Mouse (Mus musculus) 3134 (cell line): Measurements from ENCODE around the gene Lyplal1.

ENCODE experiments used
- DNase-seq: peaks from one replicate; pipeline ENCODE4 v3.0.0-alpha.2; 2011; ENCODE audit warnings: low spot score; ENCODE audit not compliant: insufficient read length; ENCODE audit errors: extremely low read depth

Gene Lyplal1

DNA sequence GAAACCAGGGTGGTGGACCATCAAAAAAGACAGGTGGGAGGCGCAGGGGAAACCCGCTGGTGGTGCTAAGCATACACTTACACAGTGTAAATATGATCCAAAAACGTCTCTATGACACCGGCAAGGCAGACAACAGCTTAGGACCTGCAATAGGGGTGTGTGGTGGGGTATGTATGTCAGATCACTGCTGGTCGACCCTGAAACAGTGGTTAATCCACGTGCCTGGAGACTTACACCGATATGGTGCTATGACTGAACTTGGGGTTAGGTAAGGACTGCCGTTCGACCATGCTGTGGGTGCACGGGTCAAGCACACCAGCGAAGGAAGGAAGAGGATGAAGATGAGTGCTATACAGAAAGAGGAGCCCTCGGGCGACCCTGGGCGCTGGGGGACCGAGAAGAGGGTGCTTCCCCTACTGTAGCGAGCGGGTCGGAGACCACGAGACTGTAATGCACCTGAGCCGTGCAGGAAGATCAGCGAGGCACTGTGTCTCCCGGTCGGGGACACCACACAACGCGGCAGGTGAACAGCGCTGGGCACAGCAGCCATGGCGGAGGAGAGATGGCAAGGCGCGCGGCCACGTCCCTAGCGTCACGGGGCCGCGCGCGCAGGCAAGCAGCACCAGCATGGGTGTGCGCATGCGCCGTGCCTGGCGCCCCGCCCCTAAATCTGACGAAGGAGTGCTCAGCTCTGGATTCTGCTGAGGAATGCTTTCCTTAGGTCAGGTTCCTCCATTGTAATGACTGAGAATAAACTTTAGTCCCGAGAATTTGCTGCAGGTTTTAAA is at the start of gene Lyplal1:
TSS of gene Lyplal1 (minus strand) at position 610 of the 788 bp plus-strand sequence.
- DNase-seq = peak; percentile 87

DNA sequence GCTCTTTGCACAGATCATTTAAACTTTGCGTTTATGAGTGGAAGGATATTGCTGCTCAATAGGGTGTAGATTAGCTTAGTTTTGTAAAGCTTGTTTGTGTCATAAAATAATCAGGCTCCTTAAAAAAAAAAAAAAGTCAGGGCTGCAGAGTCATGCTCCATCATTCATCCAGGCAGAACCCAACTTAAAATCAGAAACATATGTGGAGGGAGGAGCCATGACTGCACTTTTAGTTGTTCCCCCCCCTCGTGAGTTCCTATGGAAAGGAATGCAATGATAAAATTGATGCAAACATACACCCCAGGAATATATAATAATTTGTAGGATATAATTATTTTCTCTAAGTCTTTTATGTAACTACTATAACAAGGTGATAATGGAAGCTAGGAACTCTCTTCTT is 46.5 kb upstream of the Lyplal1 start:
- no peak for DNase-seq

DNA sequence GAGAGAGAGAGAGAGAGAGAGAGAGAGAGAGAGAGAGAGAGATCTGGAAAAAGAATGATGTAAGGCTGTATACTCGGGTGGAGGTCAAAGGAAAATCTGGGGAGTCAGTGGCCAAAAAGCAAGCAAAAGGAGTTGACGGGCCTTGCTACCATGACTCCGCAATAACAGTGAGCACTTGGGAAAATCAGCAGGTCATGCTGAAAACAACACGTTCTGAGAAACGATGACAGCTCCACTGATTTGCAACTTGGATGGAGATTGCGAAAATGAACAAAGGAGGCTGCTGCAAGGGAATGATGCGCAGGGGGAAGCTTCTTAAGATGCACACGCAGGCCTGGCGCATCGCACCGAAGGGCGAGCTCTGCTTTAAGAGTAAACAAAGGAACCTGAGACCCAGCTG is 46.1 kb upstream of the Lyplal1 start:
- no peak for DNase-seq

DNA sequence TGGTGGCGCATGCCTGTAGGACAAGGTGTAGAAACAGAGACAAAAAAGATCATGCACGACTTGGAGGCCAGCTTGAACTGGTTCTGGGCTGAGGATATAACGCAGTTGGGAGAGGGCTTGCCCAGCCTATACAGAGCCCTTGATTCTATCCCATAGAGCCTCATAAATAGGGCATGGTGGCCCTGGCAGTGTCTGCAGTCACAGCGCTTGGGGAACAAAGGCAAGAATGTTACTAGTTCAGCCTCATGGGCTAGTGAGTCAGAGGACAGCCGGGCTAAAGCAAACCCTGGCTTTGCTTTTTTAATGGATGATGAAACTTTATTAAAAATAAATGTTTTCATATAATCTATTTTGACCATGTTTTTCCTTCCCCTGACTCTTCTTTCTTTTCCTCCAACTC is 33.3 kb upstream of the Lyplal1 start:
- no peak for DNase-seq

DNA sequence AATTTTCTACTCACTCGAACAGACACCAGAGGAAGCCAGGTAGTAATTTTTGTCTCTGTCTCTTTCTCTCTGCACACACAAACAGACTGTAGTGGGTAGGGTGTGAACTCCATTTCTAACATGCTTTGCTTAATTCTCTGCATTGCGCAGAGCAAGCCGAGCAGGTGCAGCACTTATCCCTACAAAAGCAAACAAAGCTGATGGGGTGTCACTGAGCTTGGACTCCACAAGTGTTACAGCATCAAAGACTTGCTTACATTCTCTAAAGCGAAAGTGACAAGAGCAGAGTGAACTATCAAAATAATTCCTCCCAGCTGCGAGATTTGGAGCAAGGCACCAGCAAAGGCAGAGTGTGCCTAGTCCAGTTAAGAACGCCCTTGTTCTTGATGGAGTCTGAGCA is 28.3 kb upstream of the Lyplal1 start:
- DNase-seq = no peak

DNA sequence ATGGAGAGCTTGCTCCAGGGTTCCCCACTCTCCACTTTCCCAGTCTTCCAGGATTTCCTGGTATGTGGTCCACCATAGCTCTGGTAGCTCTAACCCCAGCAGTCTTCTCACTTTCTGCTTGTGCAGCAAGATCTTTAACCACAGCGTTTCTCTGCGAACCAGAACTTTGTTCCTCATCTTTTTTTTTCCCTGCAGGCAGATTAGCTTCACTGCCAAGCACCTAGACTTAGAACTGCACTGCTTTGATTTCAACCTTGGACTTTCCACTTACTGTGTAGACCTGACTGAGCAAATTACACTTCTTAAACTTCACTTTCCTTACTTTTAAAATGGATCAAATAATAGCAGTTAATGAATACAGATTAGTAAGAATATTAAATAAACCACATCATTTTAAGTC is 23.1 kb upstream of the Lyplal1 start:
- no peak for DNase-seq

DNA sequence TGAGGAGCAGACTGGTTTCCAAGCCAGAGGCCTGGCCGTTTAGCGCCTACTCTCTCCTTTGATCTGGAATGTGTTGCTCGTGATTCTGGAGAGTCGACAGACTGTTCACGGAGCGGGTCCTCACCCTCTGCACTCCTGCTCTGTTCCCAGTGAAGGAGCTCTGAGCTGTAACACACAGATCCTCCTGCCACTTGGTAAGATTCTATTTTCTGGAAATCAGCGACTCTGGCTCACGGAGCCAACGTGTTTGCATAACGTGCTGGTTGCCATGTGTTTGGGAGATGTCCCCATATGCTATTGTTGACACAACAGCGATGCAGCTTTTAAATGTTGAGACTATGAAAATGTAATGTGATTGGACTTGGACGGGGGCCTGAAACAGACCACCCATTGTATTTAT is 20.8 kb upstream of the Lyplal1 start:
- DNase-seq = no peak

DNA sequence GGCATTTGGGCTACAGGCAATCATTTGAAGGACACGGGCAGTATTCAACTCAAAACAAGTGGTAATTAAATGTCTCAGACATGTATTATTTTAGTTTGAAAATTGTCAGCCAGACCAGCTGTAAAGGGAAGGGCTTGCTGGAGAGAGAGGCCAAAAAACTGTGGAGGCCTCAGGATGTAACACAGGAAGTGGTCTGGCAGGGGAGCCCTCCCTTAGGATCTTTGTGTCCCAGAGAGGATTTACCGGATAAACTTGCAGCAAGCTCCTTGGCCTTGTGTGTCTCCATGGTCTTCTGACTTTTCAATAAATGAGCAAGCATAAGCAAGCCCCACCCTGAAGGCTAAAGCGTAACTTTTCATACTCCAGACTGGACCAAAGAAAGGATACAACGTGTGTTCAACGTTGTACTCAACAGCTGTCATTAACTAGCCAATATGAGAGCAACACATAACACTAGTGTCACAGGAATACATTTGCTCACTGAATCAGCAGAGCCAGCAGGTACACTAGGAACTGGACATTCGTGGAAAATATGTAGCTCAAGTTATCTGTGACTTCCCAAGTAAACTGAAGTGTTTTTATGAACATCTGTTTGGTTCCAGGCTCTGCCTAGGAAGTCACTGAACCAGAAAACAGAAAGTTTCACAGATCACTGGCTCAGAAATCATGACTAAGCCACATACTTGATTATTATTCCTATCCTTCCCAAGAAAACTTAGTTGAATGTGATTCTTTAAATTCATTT is 19.7 kb upstream of the Lyplal1 start:
- no peak for DNase-seq

DNA sequence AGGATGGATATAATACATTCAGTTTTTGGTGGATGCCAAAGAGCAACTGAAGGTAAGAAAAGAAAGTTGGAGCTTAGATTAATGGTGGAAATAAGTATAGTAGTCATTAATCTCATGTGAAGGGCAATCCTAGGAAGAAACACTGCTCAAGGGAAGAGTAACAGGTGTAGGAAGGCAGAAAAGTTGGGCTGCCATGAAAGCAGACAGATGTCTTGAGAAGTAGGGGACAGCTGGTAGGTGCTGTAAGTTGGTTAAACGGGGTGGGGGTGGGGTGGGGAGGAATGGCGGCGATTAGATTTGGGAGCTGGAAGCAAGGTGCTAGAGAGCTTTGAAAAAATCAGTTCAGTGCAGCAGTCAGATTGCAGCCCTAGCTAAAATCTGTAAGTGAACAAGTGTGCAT is 14.4 kb upstream of the Lyplal1 start:
- DNase-seq = no peak

DNA sequence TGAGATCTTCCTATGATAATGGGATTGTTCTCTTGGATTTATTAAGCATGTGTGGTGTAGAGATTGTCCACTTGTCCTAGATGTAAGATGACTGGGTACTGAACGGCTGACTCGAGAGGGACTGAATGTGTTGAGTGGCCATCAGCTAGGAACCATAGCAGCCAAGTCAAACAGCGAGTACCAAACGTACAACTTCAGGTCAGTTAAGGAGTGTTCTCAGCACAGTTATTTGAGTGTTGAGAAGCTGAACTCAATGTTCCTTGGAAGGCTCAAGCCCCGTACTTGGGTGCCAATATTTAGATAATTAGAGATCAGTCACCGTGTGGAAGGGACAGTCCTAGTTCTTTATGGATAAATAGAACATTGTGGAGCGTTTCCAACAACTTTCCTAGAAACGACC is 11.8 kb upstream of the Lyplal1 start:
- DNase-seq = no peak

DNA sequence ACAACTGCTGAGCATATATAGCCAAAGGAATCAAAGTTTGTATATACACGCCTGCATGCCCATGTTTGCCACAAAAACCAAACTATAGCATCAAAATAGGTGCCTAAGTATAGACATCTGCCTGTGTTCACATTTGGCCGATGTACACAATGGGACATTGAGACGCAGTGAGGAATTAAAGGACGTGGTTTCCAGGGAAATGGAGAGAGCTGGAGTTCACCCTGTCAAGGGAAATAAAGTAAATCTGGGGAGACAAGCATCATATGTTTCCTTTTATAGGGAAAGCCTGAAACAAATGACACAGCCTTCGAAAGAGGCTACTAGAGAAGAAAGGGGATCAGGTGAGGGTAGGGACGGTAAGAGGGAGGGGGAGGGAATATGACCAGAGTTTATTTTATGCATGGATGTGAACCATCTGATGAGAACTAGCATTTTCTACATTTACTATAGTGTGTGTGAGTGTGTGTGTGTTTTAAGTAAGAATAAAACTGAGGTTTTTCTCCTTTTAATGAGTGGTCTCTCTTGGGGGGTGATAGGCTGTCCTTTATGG is 9.3 kb upstream of the Lyplal1 start:
- no peak for DNase-seq

DNA sequence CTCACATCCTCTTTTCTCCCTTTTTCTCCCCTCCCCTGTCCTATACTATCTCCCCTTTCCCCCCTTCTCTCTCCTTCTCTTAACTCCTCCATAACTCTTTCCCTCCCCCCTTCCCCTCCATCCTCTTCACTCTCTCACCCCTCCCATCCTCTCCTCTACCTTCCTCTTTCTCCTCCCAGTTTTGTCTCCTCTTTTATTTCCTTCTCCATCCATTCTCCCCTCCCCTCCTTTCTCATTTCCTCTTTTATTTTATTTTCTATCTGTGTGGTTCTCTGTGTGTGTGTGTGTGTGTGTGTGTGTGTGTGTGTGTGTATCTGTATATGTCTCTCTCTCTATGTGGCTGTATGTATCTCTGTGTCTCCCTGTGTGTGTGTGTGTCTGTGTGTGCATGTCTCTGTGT is 6.6 kb upstream of the Lyplal1 start:
- no peak for DNase-seq

DNA sequence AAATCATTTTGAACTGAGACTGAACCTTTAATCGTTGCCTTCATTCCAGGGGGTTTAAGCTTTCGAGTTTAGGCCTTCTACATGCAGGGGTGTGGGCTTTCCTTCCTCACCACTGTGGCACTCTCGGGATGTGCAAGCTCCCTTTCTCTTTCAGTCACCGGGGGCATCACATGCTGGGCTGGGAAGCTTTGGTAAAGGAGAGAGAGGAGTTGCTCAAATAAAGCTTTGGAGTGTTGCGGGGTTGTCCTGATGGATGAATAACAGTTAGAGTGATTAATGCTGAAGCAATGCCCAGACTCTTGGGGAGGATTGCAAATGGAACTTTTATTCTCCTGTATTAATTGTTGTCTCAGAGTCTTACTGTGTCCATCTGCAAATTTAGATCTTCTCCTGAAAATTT is 2.7 kb upstream of the Lyplal1 start:
- DNase-seq = no peak

DNA sequence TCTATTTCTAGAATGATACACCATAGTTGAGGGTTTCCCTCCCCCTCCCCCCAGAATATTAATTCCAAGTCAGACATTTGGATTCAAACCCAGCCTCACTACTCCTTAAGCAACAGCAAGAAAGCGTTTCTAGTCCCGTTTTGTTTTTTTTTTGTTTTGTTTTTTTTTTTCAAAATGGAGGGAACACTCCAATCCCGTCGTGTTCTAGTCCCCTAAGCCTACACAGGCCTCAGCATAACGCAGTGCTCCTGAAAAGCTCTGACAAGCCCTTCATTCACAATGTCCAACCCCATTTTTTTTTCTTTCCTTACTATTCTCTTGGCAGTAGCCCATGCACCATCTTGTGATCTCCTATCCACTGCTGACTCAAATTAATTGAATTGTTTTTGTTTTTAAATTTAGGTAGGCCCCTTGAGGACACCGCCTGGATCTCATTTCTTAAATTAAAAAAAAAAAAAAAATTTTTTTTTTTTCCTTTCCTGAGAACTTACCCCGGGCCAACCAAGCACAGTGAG is 967 bp downstream of the Lyplal1 start:
- DNase-seq = no peak

DNA sequence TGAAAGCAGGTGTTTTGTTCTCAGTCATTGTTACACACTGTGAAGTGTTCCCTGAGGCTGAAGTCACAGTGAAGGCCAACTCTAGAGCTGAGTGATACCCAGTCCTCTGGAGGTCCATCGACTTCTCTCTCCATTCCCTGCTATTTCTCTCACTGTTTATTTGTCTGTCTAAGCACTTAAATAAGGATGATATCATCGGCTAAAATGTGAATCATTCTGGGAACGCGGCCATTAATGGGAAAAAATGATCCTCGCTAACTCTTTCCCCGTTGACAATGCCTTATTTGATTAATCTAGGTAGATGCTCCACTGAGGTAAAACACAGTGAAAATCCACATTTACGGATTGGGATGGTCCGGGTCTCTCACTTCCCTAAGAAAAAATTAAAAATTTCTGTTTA is 14.8 kb downstream of the Lyplal1 start:
- DNase-seq = no peak

DNA sequence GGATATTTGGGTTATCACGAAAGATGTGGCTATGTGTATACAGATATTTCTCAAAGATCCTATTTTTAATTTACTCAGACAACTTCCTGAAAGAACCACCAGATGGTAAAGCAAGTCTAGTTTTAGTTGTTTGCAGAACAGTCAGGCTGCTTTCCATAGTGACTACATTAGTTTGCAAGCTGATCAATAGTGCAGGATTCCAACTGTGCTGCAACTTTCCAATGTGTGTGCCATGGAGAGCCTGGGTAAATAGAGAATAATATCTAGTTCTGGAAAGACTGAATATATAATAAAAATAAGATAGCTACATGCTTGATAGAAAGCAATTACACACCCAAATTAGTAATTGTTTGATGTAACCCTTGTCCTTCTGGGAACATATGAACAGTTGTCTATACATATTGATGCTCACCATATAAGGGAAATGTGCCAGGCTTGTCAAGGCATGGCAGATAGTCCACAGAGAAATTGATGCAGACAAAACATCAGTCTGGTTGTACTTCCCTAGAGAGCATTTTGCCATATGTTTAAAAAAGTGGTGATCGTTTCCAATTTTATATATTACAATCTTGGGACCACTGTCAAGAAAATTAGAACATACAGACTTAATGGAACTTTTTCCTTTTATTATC is 50.7 kb downstream of the Lyplal1 start:
- no peak for DNase-seq

DNA sequence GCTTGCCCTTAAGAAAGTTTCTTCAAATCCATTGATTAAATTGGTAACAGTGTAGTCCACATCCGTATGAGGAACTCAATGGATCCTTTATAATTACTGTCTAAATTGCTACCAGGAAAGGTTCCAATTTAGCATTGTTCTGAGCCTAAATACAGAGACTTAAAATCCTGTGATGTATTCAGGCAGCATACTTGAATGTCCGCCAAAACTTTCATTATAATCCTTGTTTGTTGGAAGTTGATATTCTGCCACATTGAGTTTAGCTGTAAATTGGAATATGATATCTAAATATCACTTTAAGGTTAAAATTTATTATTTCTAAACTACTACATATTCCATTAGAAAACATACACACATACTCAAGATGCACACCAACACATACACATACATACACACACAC is 57.1 kb downstream of the Lyplal1 start:
- DNase-seq = no peak

DNA sequence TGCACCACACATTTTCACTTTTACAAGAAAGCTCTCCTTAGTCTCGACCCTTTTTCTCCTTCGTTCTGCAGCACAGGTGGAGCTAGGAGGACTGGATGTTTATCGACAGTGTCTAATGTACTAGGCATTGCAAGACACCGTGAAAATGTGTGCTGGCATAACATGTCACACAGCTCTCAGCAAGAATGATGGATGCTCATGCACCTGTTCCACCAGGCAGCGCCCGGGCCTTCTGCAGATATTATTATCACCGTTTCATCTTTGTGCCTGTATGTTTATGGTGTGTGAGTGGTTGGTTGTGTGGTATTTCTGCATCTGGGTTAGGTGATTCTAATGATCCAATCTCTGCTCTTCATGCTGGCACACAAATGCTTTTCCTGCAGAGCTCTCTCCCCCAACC is 62.9 kb downstream of the Lyplal1 start:
- no peak for DNase-seq

DNA sequence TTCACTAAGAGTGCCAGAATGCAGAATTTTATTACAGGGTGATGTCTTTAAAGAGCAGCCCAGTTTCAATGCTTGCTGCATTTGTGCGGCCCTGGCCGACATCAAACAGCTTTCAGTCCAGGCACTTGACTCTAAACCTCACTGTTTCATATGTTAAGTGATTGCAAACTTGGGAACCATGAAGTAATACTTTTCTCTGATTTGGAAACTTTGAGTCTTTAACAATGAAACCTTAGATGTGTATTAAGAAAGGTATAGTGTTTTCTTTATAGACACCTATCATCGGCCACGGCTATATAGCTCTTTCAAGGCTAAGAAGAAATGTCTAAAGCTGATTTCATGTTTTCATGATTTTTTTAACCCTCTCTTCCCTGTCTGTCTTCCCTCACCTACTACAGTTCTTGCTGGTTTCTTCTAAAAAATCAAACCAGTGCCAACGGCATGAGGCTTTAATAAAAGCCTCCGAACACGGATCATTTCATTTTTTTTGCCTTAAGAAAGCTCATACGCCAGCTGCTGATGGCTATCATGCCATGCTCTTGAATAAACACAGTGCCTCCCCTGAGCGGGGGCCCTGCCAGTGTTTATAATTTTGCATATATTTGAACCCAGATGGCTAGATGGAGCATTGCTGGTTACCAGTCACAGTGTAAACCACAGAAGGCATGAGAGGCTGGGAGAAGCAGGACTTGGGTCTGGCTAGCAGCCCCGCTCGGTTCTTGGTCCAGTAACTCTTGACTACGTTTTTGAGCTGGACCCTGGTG is 63.6 kb downstream of the Lyplal1 start:
- no peak for DNase-seq

DNA sequence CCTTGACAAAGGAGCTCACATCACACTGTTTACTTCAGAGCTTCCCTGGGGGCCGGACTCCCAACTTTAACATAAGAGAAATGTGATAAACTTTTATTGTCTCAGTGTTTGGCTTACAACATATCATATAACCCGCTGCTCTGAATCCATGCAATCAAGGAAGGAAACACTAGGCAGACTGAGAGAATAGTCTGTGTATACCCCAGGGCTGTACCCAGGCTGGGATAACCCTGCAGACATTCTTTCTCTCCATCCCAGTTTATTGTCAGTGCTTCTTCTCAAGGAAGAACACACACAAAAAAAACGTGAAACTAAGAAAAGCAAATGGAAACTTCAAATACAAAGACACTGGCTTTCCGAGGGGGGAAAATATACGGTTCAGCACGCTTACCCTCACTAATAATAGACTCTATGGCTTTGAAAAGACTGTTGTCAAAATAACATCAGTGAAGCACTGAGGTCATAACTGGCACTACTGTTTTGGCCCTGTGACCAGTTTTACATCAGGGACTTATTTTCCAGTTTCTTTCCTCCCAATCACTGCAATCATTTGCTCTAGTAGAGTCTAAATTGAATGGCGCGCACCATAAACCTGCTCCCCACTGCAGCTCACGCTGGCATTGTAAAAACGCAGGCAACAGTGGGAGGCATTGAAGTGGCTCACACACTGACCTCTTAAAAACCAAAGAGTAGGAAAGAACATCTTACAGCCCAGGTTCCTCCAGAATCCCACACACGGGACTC is 73.2 kb downstream of the Lyplal1 start:
- no peak for DNase-seq
